Mouse (Mus musculus) brain, embryonic 14.5 days (tissue): ENCODE data around the gene Sned1.

Experiments used
- CTCF ChIP-seq: fragments of 200-500 bp; IDR thresholded peaks from 2 replicates; pipeline ENCODE4 v1.5.1; 2012; ENCODE audit warnings: inconsistent platforms, mild to moderate bottlenecking, moderate library complexity, borderline replicate concordance; ENCODE audit not compliant: insufficient read depth, insufficient read length; ENCODE audit errors: extremely low read depth
- POLR2A ChIP-seq: fragments of 200-500 bp; IDR thresholded peaks from 2 replicates; pipeline ENCODE4 v1.6.1; 2012; ENCODE audit warnings: mild to moderate bottlenecking, inconsistent platforms, borderline replicate concordance; ENCODE audit not compliant: poor library complexity, insufficient read depth, insufficient read length, severe bottlenecking; ENCODE audit errors: extremely low read depth

- TF ChIP-seq CTCF (no peak), POLR2A (no peak)
These were observed 39.9 kb downstream of the Sned1 start for GRCm38 (mm10) chr1:93275561-93275960.
